Mouse (Mus musculus): ENCODE results near the gene Sike1. TPM values are rescaled to one million over a fixed set of nuclear protein-coding genes. Genes with fewer than 3 reads are reported as not detected.

Gene Sike1
- 58.8 and 61.9 TPM in 2 replicates for polyA plus RNA-seq (2014; fragmentation: Nextera tagmentation; extraction: Ambion mirVana)

DNA sequence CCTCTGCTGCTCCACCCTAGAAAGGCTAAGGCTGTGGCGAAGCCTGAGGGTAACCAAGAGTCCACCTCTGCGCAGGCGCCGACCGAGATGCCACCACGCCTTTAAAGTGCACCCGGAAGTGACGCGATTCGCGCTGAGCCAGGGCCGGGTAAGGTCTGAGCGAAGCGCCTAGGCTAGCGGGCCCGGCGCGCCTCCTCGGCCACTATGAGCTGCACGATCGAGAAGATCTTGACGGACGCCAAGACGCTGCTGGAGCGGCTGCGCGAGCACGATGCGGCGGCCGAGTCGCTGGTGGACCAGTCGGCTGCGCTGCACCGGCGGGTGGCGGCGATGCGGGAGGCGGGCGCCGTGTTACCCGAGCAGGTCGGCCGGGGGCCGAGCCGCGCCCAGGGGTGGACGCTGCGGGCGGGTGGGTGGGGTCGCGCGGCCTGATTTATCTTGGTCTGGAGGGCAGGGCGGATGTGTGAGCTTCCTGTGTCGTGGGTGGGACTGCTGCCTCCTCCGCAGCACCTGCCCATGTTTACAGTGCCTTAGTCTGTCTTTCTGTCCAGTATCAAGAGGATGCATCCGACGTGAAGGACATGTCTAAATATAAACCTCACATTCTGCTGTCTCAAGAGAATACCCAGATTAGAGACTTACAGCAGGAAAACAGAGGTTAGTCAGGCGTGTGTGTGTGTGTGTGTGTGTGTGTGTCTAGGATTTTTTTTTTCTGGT lies at the start of gene Sike1:
TSS of gene Sike1 (plus strand) at position 104 of the 717 bp plus-strand sequence.
- under 1% methylated on average over 60 of the region's 60 CpGs for WGBS
- H3K9me3 ChIP-seq (ENCODE audit: control insufficient read depth, low read depth, low read length): no peaks in the 10 kb centered on the region
- peak within 1 kb of the TSS; percentile 84 for H3K27ac ChIP-seq (ENCODE audit: low read length)
- H3K27me3 ChIP-seq (ENCODE audit: control insufficient read depth, insufficient read depth, low read length): no peaks in the 10 kb centered on the region
- peaks cover 15% of the 10 kb centered on the region for H3K36me3 ChIP-seq (ENCODE audit: control insufficient read depth, insufficient read depth, low read length)
- H3K4me1 ChIP-seq (ENCODE audit: control insufficient read depth, insufficient read depth, low read length): peaks cover 3% of the 10 kb centered on the region; the same call in 1 of the 2 replicates
- peak within 1 kb of the TSS; percentile 55 for H3K4me2 ChIP-seq (replicated peaks; ENCODE audit: low read depth, low read length)
- peak within 1 kb of the TSS; percentile 69 for H3K9ac ChIP-seq (replicated peaks; ENCODE audit: low read depth, low read length)
- peak within 1 kb of the TSS; percentile 64 for H3K4me3 ChIP-seq (ENCODE audit: low read depth, low read length)
- peak; percentile 96 for ATAC-seq (ENCODE audit: insufficient number of reproducible peaks, insufficient read depth, low FRiP score, low read depth)

DNA sequence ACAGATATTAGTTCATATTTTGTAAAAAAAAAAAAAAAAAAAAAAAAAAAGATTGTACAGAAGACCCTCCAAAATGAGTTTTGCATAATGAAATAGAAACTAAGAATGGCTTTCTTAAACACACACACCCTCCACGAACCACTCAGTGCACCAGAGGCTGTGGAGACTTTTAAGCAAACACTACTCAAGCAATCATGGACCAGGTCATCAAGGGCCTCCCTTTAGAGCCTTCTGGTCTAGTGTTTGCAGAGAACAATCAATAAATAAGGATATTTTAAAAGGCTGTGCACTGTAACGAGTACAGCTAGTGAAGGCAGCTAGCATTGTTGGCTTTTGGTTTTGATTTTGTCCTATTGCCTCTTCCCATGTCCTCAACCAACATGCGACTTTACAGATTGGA lies 49.2 kb upstream of the Sike1 start:
- no peak overlapping the region for H3K27ac ChIP-seq (ENCODE audit: low read length)
- H3K4me3 ChIP-seq (ENCODE audit: low read depth, low read length): no peak overlapping the region
- no peak overlapping the region for H3K9ac ChIP-seq (replicated peaks; ENCODE audit: low read depth, low read length)
- H3K4me2 ChIP-seq (replicated peaks; ENCODE audit: low read depth, low read length): no peak overlapping the region
- H3K9me3 ChIP-seq (ENCODE audit: control insufficient read depth, low read depth, low read length): no peaks in the 10 kb centered on the region
- 66% methylated on average over 3 of the region's 3 CpGs for whole genome bisulfite sequencing
- H3K4me1 ChIP-seq (ENCODE audit: control insufficient read depth, insufficient read depth, low read length): no peaks in the 10 kb centered on the region
- ATAC-seq (ENCODE audit: insufficient number of reproducible peaks, insufficient read depth, low FRiP score, low read depth): no peak
- H3K36me3 ChIP-seq (ENCODE audit: control insufficient read depth, insufficient read depth, low read length): no peaks in the 10 kb centered on the region
- H3K27me3 ChIP-seq (ENCODE audit: control insufficient read depth, insufficient read depth, low read length): no peaks in the 10 kb centered on the region

DNA sequence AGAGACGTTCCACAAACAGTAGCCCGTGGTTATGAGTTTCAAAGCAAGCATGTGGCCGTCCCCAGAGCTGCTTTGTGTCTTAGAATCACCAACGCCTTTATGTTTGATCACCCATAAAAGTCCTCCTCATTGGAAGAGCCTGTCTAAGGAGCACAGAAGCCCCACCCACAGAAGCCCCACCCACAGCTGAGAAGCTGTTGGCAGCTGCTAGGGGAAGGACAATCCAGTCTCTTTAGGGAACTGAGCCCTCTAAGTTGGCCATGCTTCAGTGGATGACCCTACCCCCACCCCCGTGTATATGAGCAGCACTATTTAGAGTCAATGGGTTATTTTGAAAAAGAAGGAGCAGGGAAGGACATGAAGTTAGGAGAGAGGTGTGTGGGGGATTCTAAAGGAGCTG lies 48.6 kb upstream of the Sike1 start:
- Histone ChIP-seq H3K27ac (ENCODE audit: low read length) (no peak overlapping the region), H3K4me1 (ENCODE audit: control insufficient read depth, insufficient read depth, low read length) (no peaks in the 10 kb centered on the region), H3K4me3 (ENCODE audit: low read depth, low read length) (no peak overlapping the region), H3K4me2 (replicated peaks; ENCODE audit: low read depth, low read length) (no peak overlapping the region), H3K36me3 (ENCODE audit: control insufficient read depth, insufficient read depth, low read length) (no peaks in the 10 kb centered on the region), H3K9ac (replicated peaks; ENCODE audit: low read depth, low read length) (no peak overlapping the region), H3K9me3 (ENCODE audit: control insufficient read depth, low read depth, low read length) (no peaks in the 10 kb centered on the region), H3K27me3 (ENCODE audit: control insufficient read depth, insufficient read depth, low read length) (no peaks in the 10 kb centered on the region)
- 47% methylated on average over 5 of the region's 5 CpGs for WGBS
- no peak for ATAC-seq (ENCODE audit: insufficient number of reproducible peaks, insufficient read depth, low FRiP score, low read depth)

GRCm38 (mm10) chr3:102954476-102954875 lies 41.0 kb upstream of the Sike1 start:
- Histone ChIP-seq H3K27me3 (ENCODE audit: control insufficient read depth, insufficient read depth, low read length) (no peaks in the 10 kb centered on the region), H3K4me2 (replicated peaks; ENCODE audit: low read depth, low read length) (no peak overlapping the region), H3K4me1 (ENCODE audit: control insufficient read depth, insufficient read depth, low read length) (no peaks in the 10 kb centered on the region), H3K9ac (replicated peaks; ENCODE audit: low read depth, low read length) (no peak overlapping the region), H3K27ac (ENCODE audit: low read length) (no peak overlapping the region), H3K9me3 (ENCODE audit: control insufficient read depth, low read depth, low read length) (no peaks in the 10 kb centered on the region), H3K4me3 (ENCODE audit: low read depth, low read length) (no peak overlapping the region), H3K36me3 (ENCODE audit: control insufficient read depth, insufficient read depth, low read length) (no peaks in the 10 kb centered on the region)
- WGBS: 85% methylated on average over 12 of the region's 12 CpGs
- ATAC-seq (ENCODE audit: insufficient number of reproducible peaks, insufficient read depth, low FRiP score, low read depth): no peak

- no peak overlapping the region for H3K4me2 ChIP-seq (replicated peaks; ENCODE audit: low read depth, low read length)
- no peaks in the 10 kb centered on the region for H3K9me3 ChIP-seq (ENCODE audit: control insufficient read depth, low read depth, low read length)
- H3K36me3 ChIP-seq (ENCODE audit: control insufficient read depth, insufficient read depth, low read length): no peaks in the 10 kb centered on the region
- no peaks in the 10 kb centered on the region for H3K4me1 ChIP-seq (ENCODE audit: control insufficient read depth, insufficient read depth, low read length)
- no peak overlapping the region for H3K27ac ChIP-seq (ENCODE audit: low read length)
- ATAC-seq (ENCODE audit: insufficient number of reproducible peaks, insufficient read depth, low FRiP score, low read depth): no peak
- H3K4me3 ChIP-seq (ENCODE audit: low read depth, low read length): no peak overlapping the region
- no peaks in the 10 kb centered on the region for H3K27me3 ChIP-seq (ENCODE audit: control insufficient read depth, insufficient read depth, low read length)
- WGBS: 86% methylated on average over 3 of the region's 3 CpGs
- H3K9ac ChIP-seq (replicated peaks; ENCODE audit: low read depth, low read length): no peak overlapping the region
Measured at GRCm38 (mm10) chr3:102955143-102955542, 40.4 kb upstream of the Sike1 start.

- Histone ChIP-seq H3K27ac (ENCODE audit: low read length) (no peak overlapping the region), H3K27me3 (ENCODE audit: control insufficient read depth, insufficient read depth, low read length) (no peaks in the 10 kb centered on the region), H3K4me1 (ENCODE audit: control insufficient read depth, insufficient read depth, low read length) (no peaks in the 10 kb centered on the region), H3K4me2 (replicated peaks; ENCODE audit: low read depth, low read length) (no peak overlapping the region), H3K4me3 (ENCODE audit: low read depth, low read length) (no peak overlapping the region), H3K36me3 (ENCODE audit: control insufficient read depth, insufficient read depth, low read length) (no peaks in the 10 kb centered on the region), H3K9me3 (ENCODE audit: control insufficient read depth, low read depth, low read length) (no peaks in the 10 kb centered on the region), H3K9ac (replicated peaks; ENCODE audit: low read depth, low read length) (no peak overlapping the region)
- 60% methylated on average over 3 of the region's 3 CpGs for WGBS
- no peak for ATAC-seq (ENCODE audit: insufficient number of reproducible peaks, insufficient read depth, low FRiP score, low read depth)
Measured at GRCm38 (mm10) chr3:102955596-102955995, 39.9 kb upstream of the Sike1 start.

DNA sequence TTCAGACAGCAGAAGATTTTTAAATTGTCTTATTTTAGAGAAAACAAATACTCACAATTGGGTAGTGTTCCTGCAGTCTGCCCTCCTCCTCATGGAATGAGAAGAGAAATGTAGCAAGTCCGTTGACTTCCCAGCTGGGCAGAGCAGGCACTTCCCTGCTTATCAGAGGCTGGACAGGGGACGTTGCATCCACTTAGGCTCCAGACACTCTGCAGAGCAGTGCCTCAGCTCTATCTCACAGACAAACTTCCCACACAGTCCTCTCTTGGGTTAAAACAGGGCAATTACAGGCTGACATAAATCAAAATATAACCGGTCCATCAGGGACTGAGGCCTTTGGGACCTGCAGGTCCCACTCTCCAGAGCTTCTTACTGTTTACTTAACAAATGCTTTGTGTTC lies 31.5 kb upstream of the Sike1 start, which contains the start of gene Nr1h5:
TSS of gene Nr1h5 (minus strand) at position 101 of the 400 bp plus-strand sequence.
- Histone ChIP-seq H3K4me3 (ENCODE audit: low read depth, low read length) (no peak within 1 kb of the TSS), H3K9ac (replicated peaks; ENCODE audit: low read depth, low read length) (no peak within 1 kb of the TSS), H3K27me3 (ENCODE audit: control insufficient read depth, insufficient read depth, low read length) (no peaks in the 10 kb centered on the region), H3K27ac (ENCODE audit: low read length) (no peak within 1 kb of the TSS), H3K4me1 (ENCODE audit: control insufficient read depth, insufficient read depth, low read length) (no peaks in the 10 kb centered on the region), H3K9me3 (ENCODE audit: control insufficient read depth, low read depth, low read length) (no peaks in the 10 kb centered on the region), H3K4me2 (replicated peaks; ENCODE audit: low read depth, low read length) (no peak within 1 kb of the TSS), H3K36me3 (ENCODE audit: control insufficient read depth, insufficient read depth, low read length) (no peaks in the 10 kb centered on the region)
- no peak for ATAC-seq (ENCODE audit: insufficient number of reproducible peaks, insufficient read depth, low FRiP score, low read depth)
- 13% methylated on average over 3 of the region's 3 CpGs for WGBS

DNA sequence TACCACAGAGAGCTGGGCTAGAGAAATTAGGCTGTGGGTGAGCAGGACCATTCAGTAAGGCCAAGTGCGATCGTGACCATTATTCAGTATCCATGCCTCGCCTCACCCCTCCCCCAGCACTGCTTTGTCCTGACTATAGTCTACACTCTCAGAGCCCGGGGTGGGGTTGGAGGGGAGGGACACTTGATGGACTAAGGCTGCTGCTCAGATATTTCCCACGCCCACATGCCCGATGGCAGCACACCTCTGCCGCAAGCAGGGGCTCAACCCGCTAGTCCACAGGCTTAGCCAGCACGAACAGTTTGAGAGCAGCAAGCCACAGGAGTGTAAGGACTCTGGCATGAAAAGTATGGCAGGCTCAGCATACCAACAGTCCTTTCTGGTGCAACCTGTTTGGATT lies 25.4 kb upstream of the Sike1 start:
- Histone ChIP-seq H3K27ac (ENCODE audit: low read length) (no peak overlapping the region), H3K27me3 (ENCODE audit: control insufficient read depth, insufficient read depth, low read length) (no peaks in the 10 kb centered on the region), H3K36me3 (ENCODE audit: control insufficient read depth, insufficient read depth, low read length) (no peaks in the 10 kb centered on the region), H3K4me2 (replicated peaks; ENCODE audit: low read depth, low read length) (no peak overlapping the region), H3K4me1 (ENCODE audit: control insufficient read depth, insufficient read depth, low read length) (no peaks in the 10 kb centered on the region), H3K4me3 (ENCODE audit: low read depth, low read length) (no peak overlapping the region), H3K9ac (replicated peaks; ENCODE audit: low read depth, low read length) (no peak overlapping the region), H3K9me3 (ENCODE audit: control insufficient read depth, low read depth, low read length) (no peaks in the 10 kb centered on the region)
- no peak for ATAC-seq (ENCODE audit: insufficient number of reproducible peaks, insufficient read depth, low FRiP score, low read depth)
- WGBS: 58% methylated on average over 9 of the region's 9 CpGs

GRCm38 (mm10) chr3:102970508-102970907 lies 25.0 kb upstream of the Sike1 start:
- H3K9ac ChIP-seq (replicated peaks; ENCODE audit: low read depth, low read length): no peak overlapping the region
- no peak overlapping the region for H3K27ac ChIP-seq (ENCODE audit: low read length)
- no peaks in the 10 kb centered on the region for H3K4me1 ChIP-seq (ENCODE audit: control insufficient read depth, insufficient read depth, low read length)
- H3K4me2 ChIP-seq (replicated peaks; ENCODE audit: low read depth, low read length): no peak overlapping the region
- H3K9me3 ChIP-seq (ENCODE audit: control insufficient read depth, low read depth, low read length): no peaks in the 10 kb centered on the region
- ATAC-seq (ENCODE audit: insufficient number of reproducible peaks, insufficient read depth, low FRiP score, low read depth): no peak
- H3K4me3 ChIP-seq (ENCODE audit: low read depth, low read length): no peak overlapping the region
- H3K36me3 ChIP-seq (ENCODE audit: control insufficient read depth, insufficient read depth, low read length): no peaks in the 10 kb centered on the region
- H3K27me3 ChIP-seq (ENCODE audit: control insufficient read depth, insufficient read depth, low read length): no peaks in the 10 kb centered on the region
- 73% methylated on average over 3 of the region's 3 CpGs for WGBS

Measured in stomach, embryonic 14.5 days (tissue).